Mouse (Mus musculus) lung, adult 2 months (tissue): ENCODE measurements around the gene Lrrc49. TPM values are rescaled to one million over a fixed set of nuclear protein-coding genes. Genes with fewer than 3 reads are reported as not detected.

ENCODE experiments used
- DNase-seq: peaks from one replicate; pipeline ENCODE4 v3.0.0; 2022
- H3K4me1 ChIP-seq: fragments of 200-500 bp; 2 replicates; pipeline ENCODE4 v1.6.1; 2011; ENCODE audit warnings: low read length; ENCODE audit not compliant: control insufficient read depth, insufficient read depth
- H3K4me3 ChIP-seq: fragments of 200-500 bp; replicated peaks from 2 replicates; pipeline ENCODE3; 2011; ENCODE audit warnings: low read depth, mild to moderate bottlenecking, control low read depth, low read length; ENCODE audit errors: extremely low read depth
- CTCF ChIP-seq: fragments of 200-500 bp; IDR thresholded peaks from 2 replicates; pipeline ENCODE4 v1.5.1; 2011; ENCODE audit warnings: mild to moderate bottlenecking, low read length, control low read depth; ENCODE audit not compliant: insufficient read depth
- POLR2A ChIP-seq: fragments of 200-500 bp; IDR thresholded peaks from 2 replicates; pipeline ENCODE4 v1.6.1; 2011; ENCODE audit warnings: low read depth, mild to moderate bottlenecking, control low read depth, low read length, borderline replicate concordance; ENCODE audit errors: extremely low read depth
- WGBS: fragments of 180-500 bp; shearing (Covaris S2); methylation state at CpG from one replicate; pipeline ENCODE4 v1.1.7; 2018; 5-methylcytosine and 5-hydroxymethylcytosine counted together
- polyA plus RNA-seq: library from polyadenylated mRNA; depleted of rRNA; stranded (reverse); fragments of >200 nt; gene quantifications from 2 replicates; pipeline ENCODE4 v1.2.3, GENCODE M21; 2012; rRNA removed

Lrrc49 gene
- polyA plus RNA-seq, 1 experiment = 5.4 TPM

DNA sequence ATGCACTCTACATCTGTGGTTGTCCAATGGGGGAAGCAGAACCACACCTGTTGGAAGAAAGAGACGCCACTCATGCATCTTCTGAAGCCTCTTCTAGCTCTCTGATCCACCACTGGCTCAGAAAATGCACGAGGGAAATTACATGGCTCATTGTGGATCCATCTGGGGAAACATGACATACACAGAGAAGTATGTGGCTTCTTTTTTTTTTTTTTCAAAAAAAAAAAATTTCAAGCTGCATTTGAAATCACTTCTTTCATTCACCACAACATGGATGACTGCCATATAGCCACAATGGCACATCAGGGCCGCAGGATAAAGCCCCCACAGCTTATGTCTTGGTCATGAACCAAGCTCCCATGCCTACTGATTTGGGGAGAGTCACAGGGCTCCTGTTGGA, 159.7 kb downstream of the Lrrc49 start:
- WGBS = 68% methylated on average over 3 of the region's 3 CpGs
- no peak for DNase-seq

DNA sequence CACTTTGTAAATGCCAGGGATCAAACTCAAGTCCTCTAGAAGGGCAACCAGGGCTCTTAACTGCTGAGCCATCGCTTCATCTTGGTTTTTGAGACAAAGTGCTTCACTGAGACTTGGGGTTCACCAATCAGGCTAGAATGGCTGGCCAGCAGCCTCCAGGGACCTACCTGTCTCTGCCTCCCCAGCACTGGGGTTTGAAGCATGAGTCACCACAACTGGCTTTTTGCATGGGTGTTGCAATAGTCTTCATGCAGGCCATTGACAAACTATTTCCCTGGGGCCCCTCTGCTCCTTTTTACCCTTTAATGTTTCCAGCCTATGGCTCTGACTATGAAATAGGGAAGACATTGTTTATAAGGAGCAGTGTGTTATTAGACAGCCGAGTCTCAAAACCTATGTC, 160.1 kb downstream of the Lrrc49 start:
- Histone ChIP-seq H3K4me3 (no peak overlapping the region), H3K4me1 (0 out of 2 replicates have a peak, but pooled peaks cover 2% of the 10 kb centered on the region)
- 72% methylated on average over 2 of the region's 2 CpGs for WGBS
- TF ChIP-seq POLR2A = no peak
- TF ChIP-seq CTCF = no peak
- DNase-seq = no peak

More for the DNA sequence above, 159.7 kb downstream of the Lrrc49 start:
- TF ChIP-seq CTCF = no peak
- TF ChIP-seq POLR2A = no peak
- 0 out of 2 replicates have a peak, but pooled peaks cover 2% of the 10 kb centered on the region for H3K4me1 ChIP-seq
- no peak overlapping the region for H3K4me3 ChIP-seq

DNA sequence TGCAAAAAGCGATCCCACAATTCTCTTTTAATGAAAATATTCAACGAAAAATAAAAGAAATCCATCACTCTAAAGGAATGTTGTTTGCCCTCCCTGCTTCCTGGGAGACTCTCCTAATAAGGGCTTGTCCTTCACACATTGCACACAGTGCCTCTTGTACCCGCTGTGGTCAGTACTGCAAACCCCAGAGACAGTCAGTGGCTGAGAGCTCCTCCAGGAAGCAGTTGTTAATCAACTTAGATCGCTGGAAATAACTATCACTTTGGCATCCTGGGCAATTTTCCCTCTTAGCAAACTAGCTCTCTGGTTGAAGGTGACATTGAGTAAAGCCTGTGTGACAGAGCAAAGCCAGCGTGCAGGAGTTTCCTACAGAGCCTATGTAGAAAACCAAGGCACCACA, 160.9 kb downstream of the Lrrc49 start:
- Histone ChIP-seq H3K4me3 (no peak overlapping the region), H3K4me1 (0 out of 2 replicates have a peak, but pooled peaks cover 2% of the 10 kb centered on the region)
- TF ChIP-seq POLR2A = no peak
- no peak for TF ChIP-seq CTCF
- WGBS = 42% methylated on average over 5 of the region's 5 CpGs
- DNase-seq = no peak

- Histone ChIP-seq H3K4me3 (no peak overlapping the region), H3K4me1 (0 out of 2 replicates have a peak, but pooled peaks cover 2% of the 10 kb centered on the region)
- DNase-seq = no peak
- TF ChIP-seq POLR2A = no peak
- no peak for TF ChIP-seq CTCF
- 47% methylated on average over 5 of the region's 5 CpGs for WGBS
Measured at GRCm38 (mm10) chr9:60526195-60526594, 161.8 kb downstream of the Lrrc49 start.

DNA sequence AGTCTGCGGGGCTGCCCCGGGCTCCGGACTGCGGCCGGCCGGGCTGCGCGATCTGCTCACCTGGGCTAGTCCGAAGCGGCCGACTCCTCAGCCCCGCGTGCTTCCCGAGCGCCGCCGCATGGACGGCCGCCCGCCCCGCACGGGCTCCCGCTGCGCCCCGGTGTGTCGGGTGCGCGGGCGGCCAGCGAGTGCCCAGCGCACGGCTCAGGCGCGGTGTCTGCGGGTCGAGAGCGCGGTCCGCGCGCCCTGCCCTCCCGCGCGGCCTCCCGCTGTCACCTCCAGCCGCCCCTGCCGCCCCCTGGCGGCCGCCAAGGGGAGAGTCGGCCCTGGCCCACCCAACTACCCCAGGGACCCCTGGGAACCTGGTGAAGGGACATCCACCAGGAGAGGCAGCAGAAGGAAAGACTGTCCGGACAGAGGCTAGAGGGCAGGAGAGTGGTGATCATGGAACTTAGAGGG, 166.1 kb downstream of the Lrrc49 start, which contains the start of gene Thsd4:
Thsd4 (minus strand) TSS at position 241 of the 459 bp plus-strand sequence.
- TF ChIP-seq POLR2A (no peak), CTCF (peak; percentile 28; the same call in 1 of the 2 replicates)
- 0 out of 2 replicates have a peak, but pooled peaks cover 3% of the 10 kb centered on the region for H3K4me1 ChIP-seq
- H3K4me3 ChIP-seq = peak within 1 kb of the TSS; percentile 54
- DNase-seq = peak; percentile 76
- WGBS = under 1% methylated on average over 51 of the region's 51 CpGs

GRCm38 (mm10) chr9:60521143-60521542, 166.8 kb downstream of the Lrrc49 start:
- Histone ChIP-seq H3K4me1 (0 out of 2 replicates have a peak, but pooled peaks cover 3% of the 10 kb centered on the region), H3K4me3 (peak overlapping the region; percentile 39)
- TF ChIP-seq POLR2A = no peak
- TF ChIP-seq CTCF = no peak
- DNase-seq = no peak
- 64% methylated on average over 5 of the region's 5 CpGs for WGBS

DNA sequence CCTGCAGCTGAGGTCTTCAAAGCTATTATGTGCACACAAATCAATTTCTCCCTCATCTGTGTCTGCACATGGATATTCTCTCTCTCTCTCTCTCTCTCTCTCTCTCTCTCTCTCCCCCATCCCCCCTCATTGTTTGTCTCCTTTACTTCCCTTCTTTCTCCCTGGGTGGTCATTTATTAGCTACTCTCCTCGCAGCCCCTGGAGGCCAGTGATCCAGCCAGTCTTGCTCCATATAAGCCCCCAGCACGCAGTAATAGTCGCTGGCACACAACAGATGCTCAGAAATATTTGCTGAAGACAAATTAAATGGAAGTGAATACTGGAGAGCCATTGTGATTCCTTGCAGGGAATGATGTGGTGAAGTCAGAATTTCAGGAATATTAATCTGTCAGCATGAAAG, 168.4 kb downstream of the Lrrc49 start:
- DNase-seq = no peak
- 59% methylated on average over 3 of the region's 3 CpGs for WGBS
- Histone ChIP-seq H3K4me1 (0 out of 2 replicates have a peak, but pooled peaks cover 3% of the 10 kb centered on the region), H3K4me3 (no peak overlapping the region)
- no peak for TF ChIP-seq CTCF
- no peak for TF ChIP-seq POLR2A

Other genes starting within 250 kb of the Lrrc49 start
- 27.2 and 28.1 TPM in 2 replicates for gene Thsd4, start 166.1 kb downstream of the Lrrc49 start, polyA plus RNA-seq
- 1.9 and 2.2 TPM in 2 replicates for gene Larp6, start 24.8 kb upstream of the Lrrc49 start, polyA plus RNA-seq
- 7.0 and 13.8 TPM in 2 replicates for gene Uaca, start 106.4 kb upstream of the Lrrc49 start, polyA plus RNA-seq